Mouse (Mus musculus): ENCODE measurements around the gene Phb. TPM values are rescaled to one million over a fixed set of nuclear protein-coding genes. Genes with fewer than 3 reads are reported as not detected.

The Phb gene
- polyA plus RNA-seq, 1 experiment = 241 TPM

DNA sequence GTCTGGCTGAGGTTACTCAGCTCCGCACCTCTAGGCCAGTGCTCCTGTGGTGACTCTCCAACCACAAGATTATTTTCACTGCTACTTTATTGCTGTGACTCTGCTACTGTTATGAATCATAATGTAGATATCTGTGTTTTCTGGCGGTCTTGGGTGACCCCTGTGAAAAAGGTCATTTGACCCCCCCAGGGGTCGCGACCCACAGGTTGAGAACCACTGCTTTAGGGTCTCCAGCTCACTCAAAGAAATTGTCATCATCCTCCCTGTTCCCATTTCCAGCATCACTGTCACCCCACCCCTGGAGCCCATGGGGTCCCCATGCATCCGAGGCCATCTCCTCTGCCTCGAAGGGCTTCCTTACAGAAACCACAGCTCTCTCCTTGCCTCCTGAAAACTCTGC, 36.2 kb upstream of the Phb start:
- WGBS = 82% methylated on average over 6 of the region's 6 CpGs
- no peak overlapping the region for H3K27ac ChIP-seq (ENCODE audit: insufficient read depth, low read length)
- TF ChIP-seq POLR2A (IDR thresholded peaks at IDR 0.05; ENCODE audit: borderline replicate concordance, insufficient read depth, low read length) (no peak), CTCF (IDR thresholded peaks at IDR 0.05; ENCODE audit: borderline replicate concordance, insufficient read depth, low read depth, low read length) (no peak)
- no peaks in the 10 kb centered on the region for H3K4me1 ChIP-seq (ENCODE audit: control insufficient read depth, insufficient read depth, low read length)
- H3K4me3 ChIP-seq (replicated peaks; ENCODE audit: insufficient read depth, low read depth, low read length) = no peak overlapping the region
- no peak for DNase-seq
- no peaks in the 10 kb centered on the region for H3K27me3 ChIP-seq (ENCODE audit: control insufficient read depth, insufficient read depth, low read length)

DNA sequence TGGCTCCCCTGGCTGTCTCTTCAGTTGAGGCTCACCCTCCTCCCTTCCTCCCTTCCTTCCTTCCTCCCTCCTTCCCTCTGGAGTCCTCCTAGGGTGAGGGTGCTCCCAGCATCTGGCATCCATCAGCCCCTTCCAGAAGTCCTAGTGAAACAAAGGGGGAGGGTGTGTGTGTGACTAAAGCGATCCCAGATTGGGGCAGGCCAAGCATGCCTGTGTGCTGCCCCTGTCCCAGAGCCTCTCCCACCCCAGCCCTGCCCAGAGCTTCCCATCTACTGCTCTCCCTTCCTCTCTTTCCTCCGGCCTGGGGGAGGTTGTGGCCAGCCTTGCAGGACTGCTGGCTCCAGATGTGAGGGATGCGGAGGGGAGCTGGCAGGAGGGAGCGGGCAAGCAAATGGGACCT, 35.5 kb upstream of the Phb start:
- DNase-seq = no peak
- WGBS = 70% methylated on average over 4 of the region's 4 CpGs
- TF ChIP-seq POLR2A (IDR thresholded peaks at IDR 0.05; ENCODE audit: borderline replicate concordance, insufficient read depth, low read length) = no peak
- TF ChIP-seq CTCF (IDR thresholded peaks at IDR 0.05; ENCODE audit: borderline replicate concordance, insufficient read depth, low read depth, low read length) = no peak
- H3K4me3 ChIP-seq (replicated peaks; ENCODE audit: insufficient read depth, low read depth, low read length) = no peak overlapping the region
- no peak overlapping the region for H3K27ac ChIP-seq (ENCODE audit: insufficient read depth, low read length)
- H3K27me3 ChIP-seq (ENCODE audit: control insufficient read depth, insufficient read depth, low read length) = no peaks in the 10 kb centered on the region
- no peaks in the 10 kb centered on the region for H3K4me1 ChIP-seq (ENCODE audit: control insufficient read depth, insufficient read depth, low read length)

- no peak for TF ChIP-seq CTCF (IDR thresholded peaks at IDR 0.05; ENCODE audit: borderline replicate concordance, insufficient read depth, low read depth, low read length)
- no peak for TF ChIP-seq POLR2A (IDR thresholded peaks at IDR 0.05; ENCODE audit: borderline replicate concordance, insufficient read depth, low read length)
- peak in 1 of 2 experiments; percentile 19 for DNase-seq
- H3K4me1 ChIP-seq (ENCODE audit: control insufficient read depth, insufficient read depth, low read length) = no peaks in the 10 kb centered on the region
- 62% methylated on average over 6 of the region's 6 CpGs for WGBS
- H3K4me3 ChIP-seq (replicated peaks; ENCODE audit: insufficient read depth, low read depth, low read length) = no peak overlapping the region
- peak overlapping the region; percentile 59; the same call in 1 of the 2 replicates for H3K27ac ChIP-seq (ENCODE audit: insufficient read depth, low read length)
- H3K27me3 ChIP-seq (ENCODE audit: control insufficient read depth, insufficient read depth, low read length) = no peaks in the 10 kb centered on the region
Observed at GRCm38 (mm10) chr11:95632474-95632873, 34.3 kb upstream of the Phb start.

- H3K4me1 ChIP-seq (ENCODE audit: control insufficient read depth, insufficient read depth, low read length) = no peaks in the 10 kb centered on the region
- TF ChIP-seq CTCF (IDR thresholded peaks at IDR 0.05; ENCODE audit: borderline replicate concordance, insufficient read depth, low read depth, low read length) (no peak), POLR2A (IDR thresholded peaks at IDR 0.05; ENCODE audit: borderline replicate concordance, insufficient read depth, low read length) (no peak)
- 84% methylated on average over 2 of the region's 2 CpGs for WGBS
Observed at GRCm38 (mm10) chr11:95633512-95634000, 33.2 kb upstream of the Phb start.

DNA sequence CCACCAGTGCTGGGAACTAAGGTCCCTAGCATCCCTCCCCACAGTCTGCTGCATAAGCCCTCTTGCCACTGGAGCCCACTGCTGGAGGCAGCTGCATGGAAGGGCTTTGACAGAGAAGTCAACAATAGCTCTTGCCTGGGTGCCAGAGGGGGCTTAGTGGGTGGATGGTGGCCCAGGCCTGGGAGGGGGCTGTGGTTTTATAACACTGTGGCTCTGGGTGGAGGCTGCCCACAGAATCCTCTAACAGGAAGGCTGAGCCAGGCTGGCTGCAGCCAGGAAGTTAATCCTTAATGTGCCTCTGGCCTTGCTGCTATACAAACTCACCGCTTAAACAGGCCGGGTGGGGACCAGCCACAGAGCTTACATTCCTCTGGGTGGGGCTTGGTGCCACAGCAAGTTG, 31.7 kb upstream of the Phb start:
- WGBS = 47% methylated on average over 2 of the region's 2 CpGs
- Histone ChIP-seq H3K27ac (ENCODE audit: insufficient read depth, low read length) (no peak overlapping the region), H3K4me1 (ENCODE audit: control insufficient read depth, insufficient read depth, low read length) (no peaks in the 10 kb centered on the region)

More at GRCm38 (mm10) chr11:95633512-95634000, 33.2 kb upstream of the Phb start:
- H3K27ac ChIP-seq (ENCODE audit: insufficient read depth, low read length) = no peak overlapping the region
- no peaks in the 10 kb centered on the region; the same call in 1 of the 2 replicates for H3K27me3 ChIP-seq (ENCODE audit: control insufficient read depth, insufficient read depth, low read length)
- H3K4me3 ChIP-seq (replicated peaks; ENCODE audit: insufficient read depth, low read depth, low read length) = no peak overlapping the region
- no peak for DNase-seq

GRCm38 (mm10) chr11:95640751-95641150, 26.0 kb upstream of the Phb start:
- H3K4me1 ChIP-seq (ENCODE audit: control insufficient read depth, insufficient read depth, low read length) = peaks cover 3% of the 10 kb centered on the region; the same call in 1 of the 2 replicates
- no peak overlapping the region for H3K4me3 ChIP-seq (replicated peaks; ENCODE audit: insufficient read depth, low read depth, low read length)
- no peak overlapping the region for H3K27ac ChIP-seq (ENCODE audit: insufficient read depth, low read length)
- no peak for TF ChIP-seq POLR2A (IDR thresholded peaks at IDR 0.05; ENCODE audit: borderline replicate concordance, insufficient read depth, low read length)
- TF ChIP-seq CTCF (IDR thresholded peaks at IDR 0.05; ENCODE audit: borderline replicate concordance, insufficient read depth, low read depth, low read length) = no peak
- H3K27me3 ChIP-seq (ENCODE audit: control insufficient read depth, insufficient read depth, low read length) = no peaks in the 10 kb centered on the region; the same call in 1 of the 2 replicates
- DNase-seq = no peak
- WGBS = 81% methylated on average over 2 of the region's 2 CpGs

More for the DNA sequence above, 31.7 kb upstream of the Phb start:
- TF ChIP-seq CTCF (IDR thresholded peaks at IDR 0.05; ENCODE audit: borderline replicate concordance, insufficient read depth, low read depth, low read length) (no peak), POLR2A (IDR thresholded peaks at IDR 0.05; ENCODE audit: borderline replicate concordance, insufficient read depth, low read length) (no peak)
- DNase-seq = no peak
- Histone ChIP-seq H3K4me3 (replicated peaks; ENCODE audit: insufficient read depth, low read depth, low read length) (no peak overlapping the region), H3K27me3 (ENCODE audit: control insufficient read depth, insufficient read depth, low read length) (no peaks in the 10 kb centered on the region; the same call in 1 of the 2 replicates)

DNA sequence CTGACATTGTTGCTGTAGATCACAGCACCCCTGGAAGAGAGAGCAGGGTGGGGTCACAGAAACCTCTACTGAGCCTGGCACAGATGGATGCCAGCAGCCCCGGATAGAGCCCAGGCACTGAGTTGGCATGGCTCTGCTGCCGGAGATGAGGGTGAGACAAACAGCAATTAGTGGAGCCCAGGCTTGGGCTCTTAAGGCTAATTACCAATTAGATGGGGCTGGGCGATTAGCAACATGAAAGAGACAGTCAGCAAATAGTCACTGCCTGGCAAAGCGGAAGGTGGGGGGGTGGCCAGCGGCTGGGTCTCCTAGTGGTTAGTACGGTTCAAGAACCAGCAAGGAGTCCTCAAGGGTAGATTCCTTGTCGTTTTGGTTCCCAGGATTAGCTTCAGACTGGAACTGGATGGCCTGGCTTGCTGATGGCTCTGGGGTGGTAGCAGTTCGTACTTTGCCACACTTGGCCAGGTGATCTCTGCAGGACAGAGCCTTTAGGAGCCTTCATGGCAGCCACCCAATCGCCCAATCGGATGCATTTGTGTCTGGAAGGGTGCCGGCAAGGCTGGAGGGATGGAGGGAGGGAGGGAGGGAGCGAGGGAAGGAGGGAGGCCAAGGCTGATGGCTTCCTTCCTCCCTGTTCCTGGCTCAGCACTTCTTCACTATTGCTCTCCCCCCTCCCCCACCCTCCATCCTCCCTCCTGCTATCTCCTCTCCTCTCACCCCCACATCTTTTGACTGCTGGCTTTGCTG, 24.1 kb upstream of the Phb start:
- TF ChIP-seq CTCF (IDR thresholded peaks at IDR 0.05; ENCODE audit: borderline replicate concordance, insufficient read depth, low read depth, low read length) (no peak), POLR2A (IDR thresholded peaks at IDR 0.05; ENCODE audit: borderline replicate concordance, insufficient read depth, low read length) (no peak)
- peaks cover 3% of the 10 kb centered on the region; the same call in 1 of the 2 replicates for H3K4me1 ChIP-seq (ENCODE audit: control insufficient read depth, insufficient read depth, low read length)
- H3K27me3 ChIP-seq (ENCODE audit: control insufficient read depth, insufficient read depth, low read length) = no peaks in the 10 kb centered on the region; the same call in 1 of the 2 replicates
- DNase-seq = peak in 1 of 2 experiments; percentile 24
- no peak overlapping the region for H3K27ac ChIP-seq (ENCODE audit: insufficient read depth, low read length)
- 12% methylated on average over 12 of the region's 12 CpGs for WGBS
- no peak overlapping the region for H3K4me3 ChIP-seq (replicated peaks; ENCODE audit: insufficient read depth, low read depth, low read length)

GRCm38 (mm10) chr11:95643856-95644255, 22.9 kb upstream of the Phb start:
- DNase-seq = no peak
- WGBS = 49% methylated on average over 5 of the region's 5 CpGs
- TF ChIP-seq POLR2A (IDR thresholded peaks at IDR 0.05; ENCODE audit: borderline replicate concordance, insufficient read depth, low read length) (no peak), CTCF (IDR thresholded peaks at IDR 0.05; ENCODE audit: borderline replicate concordance, insufficient read depth, low read depth, low read length) (no peak)

More at GRCm38 (mm10) chr11:95643856-95644255, 22.9 kb upstream of the Phb start:
- Histone ChIP-seq H3K27ac (ENCODE audit: insufficient read depth, low read length) (no peak overlapping the region), H3K27me3 (ENCODE audit: control insufficient read depth, insufficient read depth, low read length) (no peaks in the 10 kb centered on the region; the same call in 1 of the 2 replicates), H3K4me3 (replicated peaks; ENCODE audit: insufficient read depth, low read depth, low read length) (no peak overlapping the region), H3K4me1 (ENCODE audit: control insufficient read depth, insufficient read depth, low read length) (peaks cover 3% of the 10 kb centered on the region; the same call in 1 of the 2 replicates)
